In genomic region chr11:5525418-5525817, GRCm38 (mm10) we compare ENCODE assay signal across 24 mouse cellular contexts. TPM values are rescaled to one million over a fixed set of nuclear protein-coding genes. Genes with fewer than 3 reads are reported as not detected.
"Had no signal": no experiment of that assay in that cellular context is flagged by ENCODE, and none has a peak within 500 bp of the region (broad histone marks: within the 10 kb centered on the region; RNA-seq: fewer than 3 reads in every experiment).

No protein-coding gene starts in this region.

- H3K27ac ChIP-seq: lung, embryonic 15.5 days; macrophage; midbrain, embryonic 13.5 days; midbrain, embryonic 15.5 days; neural tube, embryonic 13.5 days; neural tube, embryonic 15.5 days; stomach, embryonic 15.5 days; stomach, postnatal 0 days had no signal

- DNase-seq: liver, postnatal 0 days; lung, adult 2 months; lung, postnatal 14 days; lung, postnatal 36 days; retina, postnatal 1 day; right cerebral cortex, postnatal 14 days; thymus, adult 2 months; thymus, postnatal 25 days; thymus, postnatal 4 days had no signal

- H3K27me3 ChIP-seq: lung, embryonic 15.5 days; megakaryocyte, embryonic 14.5 days; midbrain, embryonic 13.5 days; midbrain, embryonic 15.5 days; neural tube, embryonic 13.5 days; neural tube, embryonic 15.5 days; stomach, embryonic 15.5 days had no signal

- H3K9me3 ChIP-seq: lung, embryonic 15.5 days; megakaryocyte, embryonic 14.5 days; midbrain, embryonic 13.5 days; midbrain, embryonic 15.5 days; neural tube, embryonic 13.5 days; neural tube, embryonic 15.5 days; stomach, embryonic 15.5 days had no signal

- H3K9ac ChIP-seq: liver, postnatal 0 days; lung, embryonic 15.5 days; midbrain, embryonic 13.5 days; midbrain, embryonic 15.5 days; neural tube, embryonic 13.5 days; neural tube, embryonic 15.5 days; stomach, embryonic 15.5 days had no signal

- H3K4me3 ChIP-seq: lung, embryonic 15.5 days; megakaryocyte, embryonic 14.5 days; midbrain, embryonic 13.5 days; midbrain, embryonic 15.5 days; neural tube, embryonic 13.5 days; neural tube, embryonic 15.5 days; stomach, embryonic 15.5 days had no signal

RNA-seq across cellular contexts. Expression of gene Ankrd36, which starts 44.1 kb away (rescaled TPM):
- total RNA-seq: megakaryocyte progenitor cell, adult 5-6 weeks; midbrain, postnatal 0 days had no signal
- polyA plus RNA-seq: lung, adult 2 months; lung, postnatal 0 days; macrophage; midbrain, embryonic 11.5 days; midbrain, embryonic 13.5 days; neural tube, embryonic 11.5 days; neural tube, embryonic 13.5 days; neural tube, embryonic 15.5 days; stomach, postnatal 0 days; thymus, adult 2 months; urinary bladder, adult 2 months had no signal
